20 mouse cellular contexts compared by ENCODE assay signal in the genomic region with DNA sequence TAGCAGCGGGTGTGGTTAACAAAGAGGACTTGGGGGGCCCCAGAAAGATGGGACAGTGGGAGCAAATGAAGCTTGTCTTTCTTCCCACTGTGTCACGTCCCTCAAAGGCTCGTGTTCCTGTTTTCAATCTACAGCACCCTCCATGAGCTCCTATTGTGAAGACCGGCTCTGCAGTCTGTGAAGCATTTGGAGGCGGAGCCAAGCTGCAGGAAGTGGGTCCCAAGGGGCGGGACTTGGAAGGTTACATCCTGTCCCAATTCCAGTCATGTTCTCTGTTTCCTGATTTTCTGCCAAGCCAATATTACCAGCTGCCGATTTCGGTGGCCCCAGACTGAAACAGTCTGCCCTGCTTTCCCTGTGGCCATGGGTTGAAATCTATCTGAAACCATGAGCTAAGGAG. TPM values are rescaled to one million over a fixed set of nuclear protein-coding genes. Genes with fewer than 3 reads are reported as not detected.
DNase-seq lines count a peak whose midpoint lies in the region; ATAC-seq lines count a peak whose summit lies in the region.
"Had no signal": no experiment of that assay in that cellular context is flagged by ENCODE, and none has a peak within 500 bp of the region (broad histone marks: within the 10 kb centered on the region; RNA-seq: fewer than 3 reads in every experiment).

No protein-coding gene starts in this region.

- no peaks in the 10 kb centered on the region for H3K36me3 ChIP-seq in heart, embryonic 12.5 days
- no peaks in the 10 kb centered on the region for H3K36me3 ChIP-seq in midbrain, embryonic 10.5 days
- H3K36me3 ChIP-seq in midbrain, embryonic 15.5 days (replicated peaks), result no peaks in the 10 kb centered on the region
- H3K36me3 ChIP-seq in liver, embryonic 11.5 days (ENCODE audit: control insufficient read depth, insufficient read depth, low read length), result no peaks in the 10 kb centered on the region
- H3K36me3 ChIP-seq: embryonic facial prominence, embryonic 12.5 days; heart, embryonic 13.5 days had no signal

- ATAC-seq in heart, embryonic 12.5 days (ENCODE audit: insufficient number of reproducible peaks, low FRiP score), result no peak
- no peak for ATAC-seq in midbrain, embryonic 15.5 days (replicated peaks)
- no peak for ATAC-seq in liver, embryonic 11.5 days (replicated peaks; ENCODE audit: low FRiP score)
- ATAC-seq in granulocyte monocyte progenitor cell, adult 5-6 weeks (replicated peaks; ENCODE audit: poor library complexity, severe bottlenecking), result no peak
- no peak for ATAC-seq in monocyte, adult 5-6 weeks (replicated peaks; ENCODE audit: insufficient number of reproducible peaks, low FRiP score, low TSS enrichment, poor library complexity, severe bottlenecking)
- ATAC-seq: intestine, embryonic 16.5 days had no signal

- 63% methylated on average over 8 of the region's 8 CpGs for WGBS in heart, embryonic 12.5 days
- 64% methylated on average over 8 of the region's 8 CpGs for WGBS in midbrain, embryonic 10.5 days
- whole genome bisulfite sequencing in midbrain, embryonic 15.5 days, result 62% methylated on average over 8 of the region's 8 CpGs
- WGBS in liver, embryonic 11.5 days, result 63% methylated on average over 8 of the region's 8 CpGs

- H3K9me3 ChIP-seq in heart, embryonic 12.5 days (replicated peaks), result peaks cover 6% of the 10 kb centered on the region; the same call in 1 of the 2 replicates
- H3K9me3 ChIP-seq in midbrain, embryonic 10.5 days (replicated peaks), result no peaks in the 10 kb centered on the region
- H3K9me3 ChIP-seq in midbrain, embryonic 15.5 days, result no peaks in the 10 kb centered on the region
- no peaks in the 10 kb centered on the region for H3K9me3 ChIP-seq in liver, embryonic 11.5 days (ENCODE audit: control insufficient read depth, low read length)
- H3K9me3 ChIP-seq: embryonic facial prominence, embryonic 12.5 days; heart, embryonic 13.5 days had no signal

- no peak overlapping the region for H3K4me3 ChIP-seq in heart, embryonic 12.5 days
- peak overlapping the region; percentile 17; the same call in 1 of the 2 replicates for H3K4me3 ChIP-seq in midbrain, embryonic 10.5 days
- H3K4me3 ChIP-seq in midbrain, embryonic 15.5 days, result no peak overlapping the region
- no peak overlapping the region for H3K4me3 ChIP-seq in liver, embryonic 11.5 days (ENCODE audit: low read depth, low read length)
- H3K4me3 ChIP-seq: embryonic facial prominence, embryonic 12.5 days; heart, embryonic 13.5 days; myocyte had no signal

- intact Hi-C loops in heart, postnatal 14 days (cut with DNase I), result no loop called here

- H3K27me3 ChIP-seq in heart, embryonic 12.5 days (replicated peaks), result no peaks in the 10 kb centered on the region
- H3K27me3 ChIP-seq in midbrain, embryonic 10.5 days (ENCODE audit: low read depth, poor library complexity, severe bottlenecking), result peaks cover 4% of the 10 kb centered on the region; the same call in 1 of the 2 replicates
- no peaks in the 10 kb centered on the region for H3K27me3 ChIP-seq in midbrain, embryonic 15.5 days (replicated peaks)
- no peaks in the 10 kb centered on the region for H3K27me3 ChIP-seq in liver, embryonic 11.5 days (replicated peaks; ENCODE audit: control insufficient read depth, insufficient read depth, low read length)
- H3K27me3 ChIP-seq: embryonic facial prominence, embryonic 12.5 days; heart, embryonic 13.5 days had no signal

- H3K9ac ChIP-seq in heart, embryonic 12.5 days, result no peak overlapping the region
- no peak overlapping the region for H3K9ac ChIP-seq in midbrain, embryonic 15.5 days
- no peak overlapping the region for H3K9ac ChIP-seq in liver, embryonic 11.5 days (ENCODE audit: low read depth, low read length)
- H3K9ac ChIP-seq: embryonic facial prominence, embryonic 12.5 days; heart, embryonic 13.5 days; liver, embryonic 14.5 days had no signal

- peaks cover 21% of the 10 kb centered on the region for H3K4me1 ChIP-seq in heart, embryonic 12.5 days (replicated peaks)
- H3K4me1 ChIP-seq in midbrain, embryonic 10.5 days, result peaks cover 15% of the 10 kb centered on the region
- no peaks in the 10 kb centered on the region; the same call in 1 of the 2 replicates for H3K4me1 ChIP-seq in midbrain, embryonic 15.5 days
- 0 out of 2 replicates have a peak, but pooled peaks cover 3% of the 10 kb centered on the region for H3K4me1 ChIP-seq in liver, embryonic 11.5 days (replicated peaks; ENCODE audit: control insufficient read depth, insufficient read depth, low read length)

- H3K27ac ChIP-seq in heart, embryonic 12.5 days (ENCODE audit: poor library complexity, severe bottlenecking), result no peak overlapping the region
- 0 out of 2 replicates have a peak overlapping the region, but pooled peaks have one; percentile 43 for H3K27ac ChIP-seq in midbrain, embryonic 10.5 days (replicated peaks)
- H3K27ac ChIP-seq in midbrain, embryonic 15.5 days, result no peak overlapping the region
- H3K27ac ChIP-seq in liver, embryonic 11.5 days (ENCODE audit: low read depth, low read length), result no peak overlapping the region
- H3K27ac ChIP-seq: embryonic facial prominence, embryonic 12.5 days; heart, embryonic 13.5 days; liver, embryonic 14.5 days had no signal

- no peak for DNase-seq in heart, postnatal 14 days
- peak; percentile 30 for DNase-seq in midbrain, embryonic 10.5 days (ENCODE audit: low spot score)
- peak; percentile 80 for DNase-seq in WW6 (ENCODE audit: low read depth, low spot score)
- DNase-seq in liver, embryonic 11.5 days (ENCODE audit: low spot score), result no peak
- DNase-seq: adrenal gland, adult 2 months; gastrocnemius, postnatal 14 days; layer of hippocampus, postnatal 36 days; lung, postnatal 36 days; right cerebral cortex, adult 18-20 months; spleen, adult 18-20 months; thymus, postnatal 14 days had no signal

- H3K4me2 ChIP-seq in heart, embryonic 12.5 days, result peak overlapping the region; percentile 2; the same call in 1 of the 2 replicates
- H3K4me2 ChIP-seq in midbrain, embryonic 15.5 days, result no peak overlapping the region
- peak overlapping the region; percentile 22; the same call in 1 of the 2 replicates for H3K4me2 ChIP-seq in liver, embryonic 11.5 days
- H3K4me2 ChIP-seq: embryonic facial prominence, embryonic 12.5 days; heart, embryonic 13.5 days had no signal

RNA-seq across cellular contexts. Expression of gene Mdga1, which starts 11.7 kb away (rescaled TPM):
- 3.9 and 6.2 TPM in 2 replicates for polyA plus RNA-seq in heart, embryonic 12.5 days (2016; fragmentation: Nextera tagmentation; extraction: Ambion mirVana)
- 10 to 100 TPM; 16.0 to 22.2 TPM for total RNA-seq in heart, postnatal 14 days (2021)
- polyA plus RNA-seq in midbrain, embryonic 10.5 days (2016; fragmentation: Nextera tagmentation; extraction: Ambion mirVana), result 4.3 and 6.2 TPM in 2 replicates
- 19.6 and 22.0 TPM in 2 replicates for polyA plus RNA-seq in midbrain, embryonic 15.5 days (2015; fragmentation: Nextera tagmentation; extraction: Ambion mirVana)
- 1.2 and 1.7 TPM in 2 replicates for polyA plus RNA-seq in liver, embryonic 11.5 days (2014; fragmentation: Nextera tagmentation; extraction: Ambion mirVana)
- 14.8 and 15.7 TPM in 2 replicates for total RNA-seq in granulocyte monocyte progenitor cell, adult 5-6 weeks (2014; fragmentation: Nextera tagmentation)
- 4.0 and 7.8 TPM in 2 replicates for total RNA-seq in granulocyte monocyte progenitor cell, adult 5-6 weeks (2017)
- total RNA-seq in monocyte, adult 5-6 weeks (2017), result 1.6 to 5.2 TPM in 2 of 3 replicates, not detected in the other

RNA-seq across cellular contexts. Expression of gene Zfand3, which starts 23.0 kb away (rescaled TPM):
- polyA plus RNA-seq in heart, embryonic 12.5 days (2016; fragmentation: Nextera tagmentation; extraction: Ambion mirVana), result 59.5 and 64.4 TPM in 2 replicates
- total RNA-seq in heart, postnatal 14 days (2021), result 100 to 1,000 TPM; 118 to 128 TPM
- polyA plus RNA-seq in midbrain, embryonic 10.5 days (2016; fragmentation: Nextera tagmentation; extraction: Ambion mirVana), result 68.1 and 80.5 TPM in 2 replicates
- polyA plus RNA-seq in midbrain, embryonic 15.5 days (2015; fragmentation: Nextera tagmentation; extraction: Ambion mirVana), result 51.0 and 58.0 TPM in 2 replicates
- polyA plus RNA-seq in liver, embryonic 11.5 days (2014; fragmentation: Nextera tagmentation; extraction: Ambion mirVana), result 24.2 and 24.4 TPM in 2 replicates
- total RNA-seq in granulocyte monocyte progenitor cell, adult 5-6 weeks (2014; fragmentation: Nextera tagmentation), result 6.7 and 19.3 TPM in 2 replicates
- total RNA-seq in granulocyte monocyte progenitor cell, adult 5-6 weeks (2017), result 9.1 and 22.3 TPM in 2 replicates
- 61.7 to 76.8 TPM (median 69.9 TPM) in 3 replicates for total RNA-seq in monocyte, adult 5-6 weeks (2017)

Comparison
In these comparisons a context has a peak if more than half of its experiments do, and no peak if none do; other contexts are left out.
1. DNase-seq: peak in midbrain, embryonic 10.5 days (single experiment) and WW6 (single experiment); none in heart, postnatal 14 days (0 of 2) and liver, embryonic 11.5 days (single experiment).